Mouse (Mus musculus) liver, postnatal 0 days (tissue): ENCODE data around the gene Gm826.

Experiments used
- CTCF ChIP-seq: sonication (generic); IDR thresholded peaks from 2 replicates; pipeline ENCODE4 v1.5.1; 2016; ENCODE audit warnings: antibody characterized with exemption, low read depth
- EP300 ChIP-seq: IDR thresholded peaks from 2 replicates; pipeline ENCODE4 v1.6.1; 2016; ENCODE audit warnings: antibody characterized with exemption, low read depth, mild to moderate bottlenecking

- TF ChIP-seq EP300 (no peak), CTCF (no peak)
These were observed 30.0 kb downstream of the Gm826 start for GRCm38 (mm10) chr2:160303992-160304391.
